Mouse (Mus musculus): ENCODE data around the gene Tcf3.

Tcf3 gene

DNA sequence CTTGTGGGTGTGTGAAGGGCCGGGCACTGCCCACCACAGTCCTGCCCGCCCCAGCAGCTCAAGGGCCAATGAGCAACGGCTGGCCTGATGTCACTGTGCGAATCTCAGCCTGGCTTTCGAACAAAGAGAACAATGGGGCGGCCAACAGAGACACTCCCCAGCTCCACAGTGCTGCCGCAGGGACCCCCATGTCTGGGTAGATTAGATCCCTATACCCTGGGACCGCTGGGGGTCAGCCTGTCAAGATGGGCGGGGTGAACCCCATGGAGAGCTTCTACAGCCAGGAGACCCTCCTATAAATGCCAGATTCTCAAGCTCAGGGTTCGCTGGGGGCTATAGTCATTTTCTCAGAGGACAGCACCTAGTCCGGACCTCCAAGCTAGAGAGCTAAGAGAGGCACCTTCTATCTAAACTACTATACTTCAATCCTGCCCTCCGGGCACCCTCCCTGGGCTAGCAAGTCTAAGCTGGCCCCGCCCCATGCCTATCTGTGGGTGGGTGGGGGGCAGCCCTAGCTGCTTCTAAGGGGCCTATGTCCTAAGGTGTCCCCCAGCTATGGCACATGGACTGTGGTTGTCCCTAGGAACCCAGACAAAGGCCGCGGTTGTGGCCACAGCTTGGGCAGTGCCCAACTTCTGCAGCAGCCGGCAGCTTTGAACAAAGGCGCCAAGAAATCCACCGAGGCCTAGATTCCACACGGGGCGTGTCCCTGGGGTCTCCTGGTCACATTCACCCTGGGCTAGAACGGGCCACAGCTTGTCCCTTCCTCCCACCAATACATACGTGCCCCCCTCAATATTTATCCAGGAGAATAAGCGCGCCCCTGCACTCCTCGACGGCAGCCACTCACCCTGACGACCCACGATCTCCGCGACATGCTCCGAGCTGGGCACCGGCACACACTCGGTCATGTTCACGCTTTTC, 47.4 kb downstream of the Tcf3 start:
- no peak for DNase-seq (ENCODE audit: low spot score)

DNA sequence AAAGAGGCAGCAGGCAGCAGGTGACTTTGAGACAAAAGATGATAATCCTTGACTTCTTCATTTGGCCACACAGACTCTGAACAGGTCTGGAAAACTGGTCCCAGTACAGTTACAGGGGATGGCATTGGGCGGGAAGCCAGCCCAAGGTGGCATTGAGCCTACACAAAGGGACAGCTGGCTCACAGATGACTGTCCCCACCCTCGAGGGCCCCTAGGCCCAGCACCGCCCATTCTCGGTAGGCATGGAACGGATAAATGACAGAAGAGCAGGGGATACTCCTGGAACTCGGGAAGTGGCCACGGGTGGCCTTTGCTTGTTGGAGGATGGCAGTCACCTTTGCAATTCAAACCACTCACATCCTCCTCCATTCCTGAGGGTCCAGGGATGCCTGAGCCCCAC, 48.1 kb downstream of the Tcf3 start:
- no peak for DNase-seq (ENCODE audit: low spot score)

GRCm38 (mm10) chr10:80384709-80385108, 48.7 kb downstream of the Tcf3 start:
- no peak for DNase-seq (ENCODE audit: low spot score)

- DNase-seq (ENCODE audit: low spot score): no peak
Measured at GRCm38 (mm10) chr10:80384115-80384639, 49.3 kb downstream of the Tcf3 start.

DNA sequence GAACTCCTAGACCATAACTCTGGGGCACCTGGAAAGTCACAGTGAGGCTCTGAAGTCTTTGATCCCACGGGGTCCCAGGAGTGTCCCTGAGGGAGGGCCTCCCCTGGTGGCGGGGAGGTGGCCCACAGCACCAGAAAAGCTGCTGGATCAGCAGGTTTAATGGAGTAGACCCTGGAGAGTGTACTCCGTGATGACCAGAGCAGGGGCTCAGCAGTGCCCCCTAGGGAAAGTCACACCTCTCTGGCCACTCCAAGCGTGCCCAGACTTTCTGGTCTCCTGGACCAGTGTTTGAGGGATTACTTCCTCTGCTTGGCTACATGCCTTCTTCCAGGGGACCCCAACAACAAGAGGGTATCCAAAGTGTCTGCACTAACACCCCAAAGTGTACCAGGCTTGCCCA, 50.0 kb downstream of the Tcf3 start:
- no peak for DNase-seq (ENCODE audit: low spot score)

GRCm38 (mm10) chr10:80382641-80383365, 50.6 kb downstream of the Tcf3 start:
- DNase-seq (ENCODE audit: low spot score): no peak

- no peak for DNase-seq (ENCODE audit: low spot score)
Measured at GRCm38 (mm10) chr10:80377716-80378115, 55.7 kb downstream of the Tcf3 start.

GRCm38 (mm10) chr10:80376160-80376559, 57.3 kb downstream of the Tcf3 start:
- DNase-seq (ENCODE audit: low spot score): peak; percentile 79

- no peak for DNase-seq (ENCODE audit: low spot score)
Measured at GRCm38 (mm10) chr10:80374063-80374462, 59.4 kb downstream of the Tcf3 start.

GRCm38 (mm10) chr10:80372706-80373105, 60.7 kb downstream of the Tcf3 start:
- no peak for DNase-seq (ENCODE audit: low spot score)

- no peak for DNase-seq (ENCODE audit: low spot score)
Measured at GRCm38 (mm10) chr10:80371983-80372382, 61.5 kb downstream of the Tcf3 start.

- DNase-seq (ENCODE audit: low spot score): no peak
Measured at GRCm38 (mm10) chr10:80371411-80371966, 62.0 kb downstream of the Tcf3 start.

DNA sequence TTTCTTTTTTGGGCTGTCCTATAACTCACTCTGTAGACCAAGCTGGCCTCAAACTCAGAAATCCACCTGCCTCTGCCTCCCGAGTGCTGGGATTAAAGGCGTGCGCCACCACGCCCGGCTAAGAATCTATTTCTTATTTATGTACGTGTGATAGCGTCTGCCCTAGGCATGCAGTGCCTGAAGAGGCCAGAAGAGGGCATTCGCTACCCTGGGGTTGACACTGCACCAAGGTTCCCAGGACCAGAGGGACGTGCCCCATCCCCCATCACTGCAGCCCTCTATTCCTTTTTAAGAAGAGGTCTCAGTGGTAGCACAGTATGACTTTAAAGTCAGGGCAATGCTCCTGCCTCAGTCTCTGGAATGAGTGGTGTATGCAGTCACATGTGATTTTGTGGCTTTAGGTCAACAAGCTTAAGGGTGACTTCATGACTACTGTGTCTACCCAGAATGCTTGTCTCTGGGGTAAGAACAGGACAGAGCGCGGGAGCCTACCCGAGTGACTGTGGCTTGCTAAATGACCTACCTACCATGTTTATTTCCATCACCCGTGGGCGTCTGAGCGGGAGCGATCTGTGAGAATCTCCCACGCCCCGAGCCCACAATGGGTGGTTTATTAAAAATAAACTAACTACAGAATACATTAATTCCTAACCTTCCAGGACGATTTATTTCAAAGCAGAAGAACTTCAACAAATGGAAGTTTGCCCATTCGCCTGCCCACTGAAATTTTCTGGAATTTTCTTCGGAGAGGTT, 63.3 kb downstream of the Tcf3 start:
- DNase-seq (ENCODE audit: low spot score): no peak

DNA sequence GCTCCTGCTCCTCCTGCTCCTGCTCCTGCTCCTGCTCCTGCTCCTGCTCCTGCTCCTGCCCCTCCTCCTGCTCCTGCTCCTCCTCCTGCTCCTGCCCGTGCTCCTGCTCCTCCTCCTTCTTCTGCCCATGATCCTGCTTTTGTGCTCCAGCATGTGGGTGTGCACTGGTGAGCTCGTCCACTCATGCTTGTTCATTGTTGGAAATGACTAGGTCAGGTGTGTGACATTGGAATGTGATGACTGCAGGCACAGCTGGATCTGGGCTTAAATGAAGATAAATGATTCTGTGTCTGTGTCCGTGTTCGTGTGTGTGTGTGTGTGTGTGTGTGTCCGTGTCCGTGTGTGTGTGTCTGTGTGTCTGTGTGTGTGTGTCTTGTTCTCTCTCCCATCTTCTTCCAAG, 65.1 kb downstream of the Tcf3 start:
- DNase-seq (ENCODE audit: low spot score): no peak

DNA sequence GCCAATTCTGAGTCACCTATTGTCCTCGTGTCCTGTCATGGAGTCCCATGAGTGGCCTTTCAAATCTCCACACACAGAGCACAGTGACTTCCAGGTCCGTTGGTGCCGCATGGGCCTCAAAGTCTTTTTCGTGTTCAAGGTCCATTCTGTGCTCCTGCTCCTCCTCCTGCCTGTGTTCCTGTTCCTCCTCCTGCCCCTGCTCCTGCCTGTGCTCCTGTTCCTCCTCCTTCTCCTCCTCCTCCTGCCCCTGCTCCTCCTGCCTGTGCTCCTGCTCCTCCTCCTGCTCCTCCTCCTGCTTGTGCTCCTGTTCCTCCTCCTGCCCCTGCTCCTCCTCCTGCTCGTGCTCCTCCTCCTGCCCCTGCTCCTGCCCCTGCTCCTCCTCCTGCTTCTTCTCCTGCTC, 65.5 kb downstream of the Tcf3 start:
- no peak for DNase-seq (ENCODE audit: low spot score)

DNA sequence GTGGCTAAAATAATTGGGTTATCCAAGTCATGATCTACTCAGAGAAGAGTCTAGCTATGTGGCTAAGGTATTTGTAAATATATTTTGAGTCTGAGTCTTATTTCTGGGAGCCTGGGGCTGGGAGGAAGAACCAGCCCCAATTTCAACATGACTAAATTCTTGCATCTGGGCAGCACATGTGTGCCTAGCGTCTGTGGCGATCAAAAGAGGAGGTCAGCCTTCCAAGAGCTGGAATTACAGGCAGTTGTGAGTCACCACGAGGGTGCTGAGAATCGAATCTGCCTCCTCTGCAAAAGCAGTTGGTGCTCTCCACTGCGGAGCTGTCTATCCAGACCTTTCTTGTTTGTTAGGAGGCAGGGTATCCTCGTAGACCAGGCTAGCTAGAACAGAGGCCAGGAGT, 67.7 kb downstream of the Tcf3 start:
- no peak for DNase-seq (ENCODE audit: low spot score)

DNA sequence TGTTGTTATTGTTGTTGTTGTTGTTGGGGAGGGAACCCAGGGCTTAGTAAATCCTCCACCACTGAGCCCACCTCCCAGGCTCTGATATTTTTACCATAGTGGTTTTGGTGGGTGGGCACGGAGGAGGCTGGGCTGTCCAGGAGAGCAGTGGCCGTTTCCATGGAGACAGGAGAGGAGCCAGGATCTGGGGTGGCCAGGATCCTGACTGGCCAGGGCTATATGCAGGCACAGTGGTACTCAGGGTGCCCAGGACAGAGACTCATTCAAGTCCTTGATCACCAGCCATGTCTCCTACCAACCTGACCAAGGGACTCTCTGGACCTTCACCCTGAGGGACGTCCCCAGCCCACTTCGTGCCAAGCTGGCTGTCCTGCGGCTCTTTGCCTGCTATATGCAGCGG, 69.7 kb downstream of the Tcf3 start:
- DNase-seq (ENCODE audit: low spot score): no peak
